Comparison of ENCODE assay signal across 8 mouse cellular contexts in the genomic region with DNA sequence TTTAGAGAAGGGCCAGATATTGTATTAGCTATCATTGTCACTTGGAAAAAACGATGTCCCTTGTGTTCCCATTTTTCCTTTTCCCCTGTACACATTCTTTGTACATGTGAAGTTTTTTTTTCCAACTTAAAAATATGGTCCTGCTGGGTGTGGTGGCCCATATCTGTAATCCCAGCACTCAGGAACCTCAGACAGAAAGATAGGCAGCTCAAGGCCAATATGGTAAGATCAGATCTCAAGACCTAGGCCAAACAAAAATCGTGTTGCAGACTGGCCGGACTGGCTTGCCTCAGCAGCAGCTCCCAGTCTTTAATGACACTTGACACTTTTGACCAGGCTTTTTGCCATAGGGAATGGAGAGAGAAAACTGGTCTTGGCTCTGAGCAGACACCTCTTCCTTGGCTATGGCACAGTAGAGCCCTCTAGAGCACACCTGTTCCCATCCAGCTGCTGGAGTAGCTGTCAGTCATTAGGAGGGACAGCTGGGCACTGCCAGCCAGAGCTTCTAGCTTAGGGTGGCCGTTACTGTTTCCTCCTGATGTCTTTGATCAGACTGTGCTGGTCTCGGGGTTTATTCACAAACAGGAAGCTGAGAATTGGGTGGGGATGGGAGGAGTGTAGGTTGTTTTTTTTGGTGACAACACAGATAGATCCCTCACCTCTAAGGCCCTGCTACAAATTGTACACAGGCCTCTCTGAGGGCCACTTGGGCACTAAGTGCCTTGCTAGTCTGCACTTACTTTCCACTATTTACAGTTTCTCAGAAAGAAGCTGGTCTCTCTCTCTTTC. TPM values are rescaled to one million over a fixed set of nuclear protein-coding genes. Genes with fewer than 3 reads are reported as not detected.
DNase-seq lines count a peak whose midpoint lies in the region; ATAC-seq lines count a peak whose summit lies in the region.

No protein-coding gene starts in this region.

- H3K36me3 ChIP-seq in neural tube, embryonic 11.5 days (ENCODE audit: control insufficient read depth, insufficient read depth, low read length) = peaks cover 8% of the 10 kb centered on the region; the same call in 1 of the 2 replicates
- H3K36me3 ChIP-seq in forebrain, embryonic 12.5 days (replicated peaks) = peaks cover 32% of the 10 kb centered on the region
- H3K36me3 ChIP-seq in liver, embryonic 16.5 days (ENCODE audit: control insufficient read depth, insufficient read depth) = peaks cover 53% of the 10 kb centered on the region
- peaks cover 3% of the 10 kb centered on the region; the same call in 1 of the 2 replicates for H3K36me3 ChIP-seq in splenic B cell, adult 2 months (ENCODE audit: control insufficient read depth, insufficient read depth, low read length, poor library complexity, severe bottlenecking)

- peak overlapping the region; percentile 12; the same call in 1 of the 2 replicates for H3K9ac ChIP-seq in neural tube, embryonic 11.5 days (ENCODE audit: low read length)
- H3K9ac ChIP-seq in forebrain, embryonic 12.5 days = no peak overlapping the region
- peak overlapping the region; percentile 65 for H3K9ac ChIP-seq in liver, embryonic 16.5 days (ENCODE audit: low read depth, low read length)

- ATAC-seq in neural tube, embryonic 11.5 days (ENCODE audit: insufficient read depth, low FRiP score, low TSS enrichment) = no peak
- ATAC-seq in forebrain, embryonic 12.5 days (ENCODE audit: low FRiP score) = no peak
- ATAC-seq in liver, embryonic 16.5 days (ENCODE audit: low read depth) = peak; percentile 57

- no peaks in the 10 kb centered on the region for H3K27me3 ChIP-seq in neural tube, embryonic 11.5 days (ENCODE audit: control insufficient read depth, insufficient read depth, low read length)
- H3K27me3 ChIP-seq in forebrain, embryonic 12.5 days = no peaks in the 10 kb centered on the region
- H3K27me3 ChIP-seq in liver, embryonic 16.5 days (ENCODE audit: control insufficient read depth, insufficient read depth, low read depth, low read length) = no peaks in the 10 kb centered on the region
- H3K27me3 ChIP-seq in splenic B cell, adult 2 months (ENCODE audit: control insufficient read depth, insufficient read depth, low read length, poor library complexity, severe bottlenecking) = no peaks in the 10 kb centered on the region

- H3K4me3 ChIP-seq in neural tube, embryonic 11.5 days (ENCODE audit: low read depth, low read length) = no peak overlapping the region
- H3K4me3 ChIP-seq in forebrain, embryonic 12.5 days (replicated peaks) = no peak overlapping the region
- H3K4me3 ChIP-seq in liver, embryonic 16.5 days (ENCODE audit: low read depth, low read length) = peak overlapping the region; percentile 94

- peaks cover 24% of the 10 kb centered on the region for H3K4me1 ChIP-seq in neural tube, embryonic 11.5 days (ENCODE audit: control insufficient read depth, insufficient read depth, low read length)
- H3K4me1 ChIP-seq in forebrain, embryonic 12.5 days = peaks cover 53% of the 10 kb centered on the region
- peaks cover 36% of the 10 kb centered on the region for H3K4me1 ChIP-seq in liver, embryonic 16.5 days (ENCODE audit: control insufficient read depth, low read depth, low read length)

- H3K27ac ChIP-seq in neural tube, embryonic 11.5 days (ENCODE audit: low read depth, low read length) = peak overlapping the region; percentile 84
- peak overlapping the region; percentile 85 for H3K27ac ChIP-seq in forebrain, embryonic 12.5 days
- peak overlapping the region; percentile 97 for H3K27ac ChIP-seq in liver, embryonic 16.5 days (ENCODE audit: low read length)

- no peaks in the 10 kb centered on the region for H3K9me3 ChIP-seq in neural tube, embryonic 11.5 days (ENCODE audit: control insufficient read depth, low read length)
- no peaks in the 10 kb centered on the region for H3K9me3 ChIP-seq in forebrain, embryonic 12.5 days
- no peaks in the 10 kb centered on the region for H3K9me3 ChIP-seq in liver, embryonic 16.5 days (replicated peaks; ENCODE audit: control insufficient read depth, low read length)

- 53% methylated on average over 5 of the region's 5 CpGs for whole genome bisulfite sequencing in neural tube, embryonic 11.5 days
- 32% methylated on average over 5 of the region's 5 CpGs for WGBS in forebrain, embryonic 12.5 days
- 22% methylated on average over 5 of the region's 5 CpGs for WGBS in liver, embryonic 16.5 days (ENCODE audit: insufficient replicate concordance)

- peak overlapping the region; percentile 33 for H3K4me2 ChIP-seq in neural tube, embryonic 11.5 days (ENCODE audit: low read depth)
- peak overlapping the region; percentile 36 for H3K4me2 ChIP-seq in forebrain, embryonic 12.5 days
- peak overlapping the region; percentile 71 for H3K4me2 ChIP-seq in liver, embryonic 16.5 days (ENCODE audit: low read depth, low read length)

- DNase-seq in neural tube, embryonic 11.5 days (ENCODE audit: low spot score) = peak; percentile 21
- no peak for DNase-seq in neural tube, embryonic 10.5 days (ENCODE audit: extremely low spot score, low spot score)
- DNase-seq in splenic B cell, adult 2 months (ENCODE audit: low read depth, low spot score) = peak; percentile 56
- no peak for DNase-seq in adrenal gland, postnatal 4 days (ENCODE audit: low spot score in 2 of 2)
- DNase-seq in cerebellum, postnatal 25 days = no peak
- DNase-seq in cerebellum, adult 11-12 months = no peak

RNA-seq across cellular contexts. Expression of a gene that starts 2.6 kb away (rescaled TPM):
- 5.8 and 6.0 TPM in 2 replicates for polyA plus RNA-seq in neural tube, embryonic 11.5 days (2014; fragmentation: Nextera tagmentation; extraction: Ambion mirVana)
- polyA plus RNA-seq in forebrain, embryonic 12.5 days (2016; fragmentation: Nextera tagmentation; extraction: Ambion mirVana) = 10.2 and 12.1 TPM in 2 replicates
- 1.1 and 1.2 TPM in 2 replicates for polyA plus RNA-seq in liver, embryonic 16.5 days (2015; fragmentation: Nextera tagmentation; extraction: Ambion mirVana)
- total RNA-seq in adrenal gland, postnatal 4 days (2021) = 1 to 10 TPM; 5.8 to 6.7 TPM

RNA-seq across cellular contexts. Expression of a gene that starts 3.0 kb away (rescaled TPM):
- polyA plus RNA-seq in neural tube, embryonic 11.5 days (2014; fragmentation: Nextera tagmentation; extraction: Ambion mirVana) = 108 and 115 TPM in 2 replicates
- 73.1 and 81.9 TPM in 2 replicates for polyA plus RNA-seq in forebrain, embryonic 12.5 days (2016; fragmentation: Nextera tagmentation; extraction: Ambion mirVana)
- 255 and 284 TPM in 2 replicates for polyA plus RNA-seq in liver, embryonic 16.5 days (2015; fragmentation: Nextera tagmentation; extraction: Ambion mirVana)
- total RNA-seq in adrenal gland, postnatal 4 days (2021) = 10 to 100 TPM; 28.8 to 40.0 TPM

RNA-seq across cellular contexts. Expression of a gene that starts 9.8 kb away (rescaled TPM):
- polyA plus RNA-seq in neural tube, embryonic 11.5 days (2014; fragmentation: Nextera tagmentation; extraction: Ambion mirVana) = 10.3 and 10.8 TPM in 2 replicates
- polyA plus RNA-seq in forebrain, embryonic 12.5 days (2016; fragmentation: Nextera tagmentation; extraction: Ambion mirVana) = 15.3 and 16.2 TPM in 2 replicates
- polyA plus RNA-seq in liver, embryonic 16.5 days (2015; fragmentation: Nextera tagmentation; extraction: Ambion mirVana) = 3.0 and 3.2 TPM in 2 replicates
- total RNA-seq in adrenal gland, postnatal 4 days (2021) = 10 to 100 TPM; 81.8 to 84.8 TPM

RNA-seq across cellular contexts. Expression of a gene that starts 17.2 kb away (rescaled TPM):
- polyA plus RNA-seq in neural tube, embryonic 11.5 days (2014; fragmentation: Nextera tagmentation; extraction: Ambion mirVana) = 27.6 and 29.0 TPM in 2 replicates
- 29.1 and 30.0 TPM in 2 replicates for polyA plus RNA-seq in forebrain, embryonic 12.5 days (2016; fragmentation: Nextera tagmentation; extraction: Ambion mirVana)
- polyA plus RNA-seq in liver, embryonic 16.5 days (2015; fragmentation: Nextera tagmentation; extraction: Ambion mirVana) = 16.4 and 18.4 TPM in 2 replicates
- total RNA-seq in adrenal gland, postnatal 4 days (2021) = 10 to 100 TPM; 23.9 to 24.8 TPM

RNA-seq across cellular contexts. Expression of a gene that starts 29.8 kb away (rescaled TPM):
- 126 and 130 TPM in 2 replicates for polyA plus RNA-seq in neural tube, embryonic 11.5 days (2014; fragmentation: Nextera tagmentation; extraction: Ambion mirVana)
- 104 TPM in 2 replicates for polyA plus RNA-seq in forebrain, embryonic 12.5 days (2016; fragmentation: Nextera tagmentation; extraction: Ambion mirVana)
- polyA plus RNA-seq in liver, embryonic 16.5 days (2015; fragmentation: Nextera tagmentation; extraction: Ambion mirVana) = 129 and 133 TPM in 2 replicates
- 10 to 100 TPM; 42.1 to 47.4 TPM for total RNA-seq in adrenal gland, postnatal 4 days (2021)

Comparison
In these comparisons a context has a peak if more than half of its experiments do, and no peak if none do; other contexts are left out.
1. DNase-seq: peak in neural tube, embryonic 11.5 days (single experiment) and splenic B cell, adult 2 months (single experiment); none in neural tube, embryonic 10.5 days (single experiment), adrenal gland, postnatal 4 days (0 of 2), cerebellum, postnatal 25 days (0 of 2) and cerebellum, adult 11-12 months (single experiment).
2. Peak in every context shown above with its lines, with median percentiles within 50 percentile points of each other: H3K27ac ChIP-seq and H3K4me2 ChIP-seq.